Mouse (Mus musculus): ENCODE data around the gene Sorbs2.

Gene Sorbs2

GRCm38 (mm10) chr8:45507634-45508321 is at the start of gene Sorbs2:
TSS of gene Sorbs2 (plus strand) at chr8:45507788.
- no peak for DNase-seq (ENCODE audit: low spot score)

- no peak for DNase-seq (ENCODE audit: low spot score)
Observed at GRCm38 (mm10) chr8:45457874-45458273, 49.7 kb upstream of the Sorbs2 start.

GRCm38 (mm10) chr8:45469006-45469405 is 38.6 kb upstream of the Sorbs2 start:
- DNase-seq (ENCODE audit: low spot score), result no peak

- peak; percentile 30 for DNase-seq (ENCODE audit: low spot score)
Observed at GRCm38 (mm10) chr8:45469507-45470178, 37.9 kb upstream of the Sorbs2 start.

GRCm38 (mm10) chr8:45480886-45481285 is 26.7 kb upstream of the Sorbs2 start:
- DNase-seq (ENCODE audit: low spot score), result no peak

- DNase-seq (ENCODE audit: low spot score), result no peak
Observed at GRCm38 (mm10) chr8:45486281-45486680, 21.3 kb upstream of the Sorbs2 start.

- DNase-seq (ENCODE audit: low spot score), result no peak
Observed at GRCm38 (mm10) chr8:45503971-45504370, 3.6 kb upstream of the Sorbs2 start.

- DNase-seq (ENCODE audit: low spot score), result no peak
Observed at GRCm38 (mm10) chr8:45506376-45506775, 1.2 kb upstream of the Sorbs2 start.

GRCm38 (mm10) chr8:45507277-45507633 is 333 bp upstream of the Sorbs2 start:
- no peak for DNase-seq (ENCODE audit: low spot score)

- no peak for DNase-seq (ENCODE audit: low spot score)
Observed at GRCm38 (mm10) chr8:45508521-45509104, 1.0 kb downstream of the Sorbs2 start.

GRCm38 (mm10) chr8:45512369-45512768 is 4.8 kb downstream of the Sorbs2 start:
- no peak for DNase-seq (ENCODE audit: low spot score)

GRCm38 (mm10) chr8:45521595-45521994 is 14.0 kb downstream of the Sorbs2 start:
- no peak for DNase-seq (ENCODE audit: low spot score)

GRCm38 (mm10) chr8:45527708-45528107 is 20.1 kb downstream of the Sorbs2 start:
- peak; percentile 26 for DNase-seq (ENCODE audit: low spot score)

- DNase-seq (ENCODE audit: low spot score), result no peak
Observed at GRCm38 (mm10) chr8:45528890-45529289, 21.3 kb downstream of the Sorbs2 start.

- no peak for DNase-seq (ENCODE audit: low spot score)
Observed at GRCm38 (mm10) chr8:45536578-45536977, 29.0 kb downstream of the Sorbs2 start.

- DNase-seq (ENCODE audit: low spot score), result no peak
Observed at GRCm38 (mm10) chr8:45540513-45540912, 32.9 kb downstream of the Sorbs2 start.

GRCm38 (mm10) chr8:45552175-45552574 is 44.6 kb downstream of the Sorbs2 start:
- DNase-seq (ENCODE audit: low spot score), result no peak

- DNase-seq (ENCODE audit: low spot score), result no peak
Observed at GRCm38 (mm10) chr8:45554627-45555026, 47.0 kb downstream of the Sorbs2 start.

GRCm38 (mm10) chr8:45557936-45558335 is 50.3 kb downstream of the Sorbs2 start:
- no peak for DNase-seq (ENCODE audit: low spot score)

- DNase-seq (ENCODE audit: low spot score), result no peak
Observed at GRCm38 (mm10) chr8:45558426-45558825, 50.8 kb downstream of the Sorbs2 start.

- no peak for DNase-seq (ENCODE audit: low spot score)
Observed at GRCm38 (mm10) chr8:45559176-45559820, 51.7 kb downstream of the Sorbs2 start.

GRCm38 (mm10) chr8:45565189-45565588 is 57.6 kb downstream of the Sorbs2 start:
- no peak for DNase-seq (ENCODE audit: low spot score)

GRCm38 (mm10) chr8:45570117-45570516 is 62.5 kb downstream of the Sorbs2 start:
- DNase-seq (ENCODE audit: low spot score), result no peak
